Mouse (Mus musculus): Measurements from ENCODE around the gene Calb2. TPM values are rescaled to one million over a fixed set of nuclear protein-coding genes. Genes with fewer than 3 reads are reported as not detected.

Calb2 gene
- polyA plus RNA-seq, 2 experiments, result not detected

DNA sequence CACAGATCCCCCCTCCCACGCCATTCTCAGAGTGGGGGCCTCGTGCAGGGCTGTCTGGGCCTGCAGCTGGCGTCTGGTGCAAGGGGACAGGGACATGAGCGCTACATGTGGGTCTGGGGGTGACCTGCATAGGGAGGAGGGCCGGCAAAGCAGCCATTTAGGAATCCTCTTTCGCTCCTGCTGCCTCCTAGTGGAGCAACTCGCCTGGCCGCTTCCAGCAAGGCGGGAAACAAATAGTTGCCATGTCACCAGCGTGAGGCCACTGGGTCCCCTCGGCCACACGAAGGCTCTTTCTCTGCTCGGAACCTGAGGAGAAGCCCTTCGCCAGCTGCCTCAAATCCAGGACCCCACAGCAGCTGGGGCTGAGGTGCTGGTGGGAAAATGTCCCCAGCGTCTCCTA lies 66.3 kb downstream of the Calb2 start:
- TF ChIP-seq CTCF (IDR thresholded peaks at IDR 0.05; ENCODE audit: low read depth) (no peak), EP300 (IDR thresholded peaks at IDR 0.05; ENCODE audit: low read depth) (no peak)
- Histone ChIP-seq H3K4me2 (ENCODE audit: low read depth) (no peak overlapping the region), H3K4me3 (ENCODE audit: insufficient read depth in 1 of 2, low read depth in 2 of 2, low read length in 2 of 2) (no peak overlapping the region), H3K27ac (no peak overlapping the region), H3K9ac (replicated peaks) (no peak overlapping the region), H3K4me1 (replicated peaks; ENCODE audit: control insufficient read depth in 2 of 2, insufficient read depth in 2 of 2, low read length in 1 of 2) (no peaks in the 10 kb centered on the region), H3K9me3 (ENCODE audit: control insufficient read depth, low read length) (no peaks in the 10 kb centered on the region), H3K27me3 (ENCODE audit: control insufficient read depth, insufficient read depth, low read length) (no peaks in the 10 kb centered on the region), H3K36me3 (replicated peaks; ENCODE audit: control insufficient read depth, insufficient read depth, low read depth) (no peaks in the 10 kb centered on the region)
- DNase-seq (ENCODE audit: low read depth in 3 of 3, low spot score in 3 of 3) (no peak), ATAC-seq (ENCODE audit: insufficient read depth) (no peak)
- 71% methylated on average over 15 of the region's 15 CpGs for WGBS (ENCODE audit: insufficient replicate concordance)

DNA sequence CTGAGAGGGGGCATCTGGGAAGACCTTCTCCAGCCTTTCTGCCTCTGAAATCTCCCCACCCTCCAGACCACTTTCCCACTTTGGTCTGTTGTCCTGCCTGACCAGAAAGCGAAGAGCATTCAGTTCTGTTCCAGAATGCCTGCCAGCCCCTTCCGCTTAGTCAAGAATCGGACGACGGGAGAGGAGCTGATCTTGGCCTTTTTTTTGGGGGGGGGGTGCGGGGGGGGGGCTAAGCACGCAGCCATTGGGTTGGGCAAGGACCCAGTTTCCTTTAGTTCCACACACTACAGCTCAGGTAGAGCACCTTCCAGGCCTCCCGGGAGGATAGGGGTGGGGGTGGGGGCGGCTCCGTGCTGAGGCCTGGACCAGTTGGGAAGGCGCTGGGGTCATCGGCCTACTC lies 67.1 kb downstream of the Calb2 start, which contains the start of gene Gm21964:
Gene Gm21964 (plus strand): TSS at position 301 of the 400 bp plus-strand sequence.
- Histone ChIP-seq H3K4me2 (ENCODE audit: low read depth) (no peak within 1 kb of the TSS), H3K4me1 (replicated peaks; ENCODE audit: control insufficient read depth in 2 of 2, insufficient read depth in 2 of 2, low read length in 1 of 2) (no peaks in the 10 kb centered on the region), H3K9me3 (ENCODE audit: control insufficient read depth, low read length) (no peaks in the 10 kb centered on the region), H3K27ac (no peak within 1 kb of the TSS), H3K36me3 (replicated peaks; ENCODE audit: control insufficient read depth, insufficient read depth, low read depth) (no peaks in the 10 kb centered on the region), H3K4me3 (ENCODE audit: insufficient read depth in 1 of 2, low read depth in 2 of 2, low read length in 2 of 2) (no peak within 1 kb of the TSS), H3K9ac (replicated peaks) (no peak within 1 kb of the TSS), H3K27me3 (ENCODE audit: control insufficient read depth, insufficient read depth, low read length) (no peaks in the 10 kb centered on the region)
- TF ChIP-seq EP300 (IDR thresholded peaks at IDR 0.05; ENCODE audit: low read depth) (no peak), CTCF (IDR thresholded peaks at IDR 0.05; ENCODE audit: low read depth) (no peak)
- ATAC-seq (ENCODE audit: insufficient read depth) (no peak), DNase-seq (ENCODE audit: low read depth in 3 of 3, low spot score in 3 of 3) (no peak)
- WGBS (ENCODE audit: insufficient replicate concordance), result 71% methylated on average over 12 of the region's 12 CpGs

DNA sequence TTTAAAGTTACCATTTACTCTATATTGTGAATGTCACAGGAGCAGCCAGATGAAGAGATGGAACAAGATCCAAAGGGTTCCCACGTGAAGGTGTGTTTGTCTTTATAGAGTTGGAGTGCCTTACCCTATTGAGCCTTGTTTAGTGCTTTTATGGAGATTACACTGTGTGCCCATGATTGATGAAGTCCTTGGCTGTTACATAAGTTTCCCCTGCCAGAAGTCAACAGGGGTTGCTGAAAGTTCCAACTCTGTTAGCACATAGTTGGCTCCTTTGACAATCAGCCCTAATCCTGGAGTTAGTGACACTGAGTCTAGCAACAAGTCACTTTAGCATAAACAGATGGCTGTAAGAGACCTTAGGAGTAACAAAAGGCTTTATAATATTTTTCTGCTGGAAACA lies 76.1 kb downstream of the Calb2 start:
- no peak for TF ChIP-seq CTCF (IDR thresholded peaks at IDR 0.05; ENCODE audit: low read depth)
- no peak for TF ChIP-seq EP300 (IDR thresholded peaks at IDR 0.05; ENCODE audit: low read depth)
- no peak overlapping the region for H3K9ac ChIP-seq (replicated peaks)
- H3K27ac ChIP-seq, result no peak overlapping the region
- DNase-seq (ENCODE audit: low read depth in 3 of 3, low spot score in 3 of 3) (no peak), ATAC-seq (ENCODE audit: insufficient read depth) (no peak)
- no peaks in the 10 kb centered on the region for H3K27me3 ChIP-seq (ENCODE audit: control insufficient read depth, insufficient read depth, low read length)
- peaks cover 2% of the 10 kb centered on the region; the same call in 1 of the 2 replicates for H3K9me3 ChIP-seq (ENCODE audit: control insufficient read depth, low read length)
- no peaks in the 10 kb centered on the region for H3K36me3 ChIP-seq (replicated peaks; ENCODE audit: control insufficient read depth, insufficient read depth, low read depth)
- no peak overlapping the region for H3K4me3 ChIP-seq (ENCODE audit: insufficient read depth in 1 of 2, low read depth in 2 of 2, low read length in 2 of 2)
- 33% methylated on average over 1 of the region's 1 CpGs for WGBS (ENCODE audit: insufficient replicate concordance)
- H3K4me2 ChIP-seq (ENCODE audit: low read depth), result no peak overlapping the region
- no peaks in the 10 kb centered on the region for H3K4me1 ChIP-seq (replicated peaks; ENCODE audit: control insufficient read depth in 2 of 2, insufficient read depth in 2 of 2, low read length in 1 of 2)

Other genes with a start within 250 kb of the Calb2 start
- gene Marveld3, start 206.0 kb downstream of the Calb2 start, polyA plus RNA-seq (2012; rRNA removed), result 0.02 and 0.04 TPM in 2 replicates
- gene Marveld3, start 206.0 kb downstream of the Calb2 start, polyA plus RNA-seq (2014; fragmentation: Nextera tagmentation; extraction: Ambion mirVana), result 0.09 TPM in 1 of 2 replicates, not detected in the other
- 0.25 TPM in 2 replicates for gene Tat, start 177.8 kb downstream of the Calb2 start, polyA plus RNA-seq (2012; rRNA removed)
- 0.13 and 0.27 TPM in 2 replicates for gene Tat, start 177.8 kb downstream of the Calb2 start, polyA plus RNA-seq (2014; fragmentation: Nextera tagmentation; extraction: Ambion mirVana)
- 0.02 TPM in 1 of 2 replicates, not detected in the other for gene Chst4, start 128.5 kb downstream of the Calb2 start, polyA plus RNA-seq (2012; rRNA removed)
- gene Chst4, start 128.5 kb downstream of the Calb2 start, polyA plus RNA-seq (2014; fragmentation: Nextera tagmentation; extraction: Ambion mirVana), result not detected in 2 replicates
- gene Zfp612, start 88.5 kb downstream of the Calb2 start, polyA plus RNA-seq (2012; rRNA removed), result 0.23 and 0.36 TPM in 2 replicates
- 0.52 and 0.92 TPM in 2 replicates for gene Zfp612, start 88.5 kb downstream of the Calb2 start, polyA plus RNA-seq (2014; fragmentation: Nextera tagmentation; extraction: Ambion mirVana)
- not detected in 2 replicates for gene Gm21964, start 67.0 kb downstream of the Calb2 start, polyA plus RNA-seq (2012; rRNA removed)
- not detected in 2 replicates for gene Gm21964, start 67.0 kb downstream of the Calb2 start, polyA plus RNA-seq (2014; fragmentation: Nextera tagmentation; extraction: Ambion mirVana)
- not detected in 2 replicates for gene Gm17720, start 65.5 kb downstream of the Calb2 start, polyA plus RNA-seq (2012; rRNA removed)
- not detected in 2 replicates for gene Gm17720, start 65.5 kb downstream of the Calb2 start, polyA plus RNA-seq (2014; fragmentation: Nextera tagmentation; extraction: Ambion mirVana)
- 1.8 and 2.5 TPM in 2 replicates for gene Cmtr2, start 47.5 kb upstream of the Calb2 start, polyA plus RNA-seq (2012; rRNA removed)
- gene Cmtr2, start 47.5 kb upstream of the Calb2 start, polyA plus RNA-seq (2014; fragmentation: Nextera tagmentation; extraction: Ambion mirVana), result 3.1 and 4.0 TPM in 2 replicates
- 0.05 and 0.10 TPM in 2 replicates for gene Hydin, start 98.8 kb upstream of the Calb2 start, polyA plus RNA-seq (2012; rRNA removed)
- 0.03 TPM in 2 replicates for gene Hydin, start 98.8 kb upstream of the Calb2 start, polyA plus RNA-seq (2014; fragmentation: Nextera tagmentation; extraction: Ambion mirVana)